Mouse (Mus musculus) C2C12 (cell line): ENCODE measurements at regions not wholly inside any gene's neighbourhood (a gene's known extent, or its start where the extent isn't known, plus 50 kb on each side); places are given as distances from the start of the nearest gene placed in this dataset.

ENCODE experiments used
- H3K27me3 ChIP-seq: one replicate; pipeline ENCODE4 v1.6.1; 2011; ENCODE audit not compliant: control insufficient read depth, insufficient read depth, insufficient read length
- H3K36me3 ChIP-seq: one replicate; pipeline ENCODE4 v1.6.1; 2011; ENCODE audit not compliant: control insufficient read depth, insufficient read depth
- H3K4me3 ChIP-seq: one replicate; pipeline ENCODE4 v1.5.1; 2011; ENCODE audit warnings: mild to moderate bottlenecking, control low read depth; ENCODE audit not compliant: poor library complexity, insufficient read depth, severe bottlenecking
- H3K79me2 ChIP-seq: one replicate; pipeline ENCODE4 v1.6.1; 2011; ENCODE audit not compliant: control insufficient read depth, insufficient read depth
- H3K79me3 ChIP-seq: one replicate; pipeline ENCODE4 v1.6.1; 2011; ENCODE audit warnings: low read depth, control low read depth
- H3ac ChIP-seq: one replicate; pipeline ENCODE3; 2011; ENCODE audit warnings: low read depth; ENCODE audit not compliant: control insufficient read depth, insufficient read length
- CEBPB ChIP-seq: IDR thresholded peaks from one replicate; pipeline ENCODE4 v1.6.1; 2011; ENCODE audit warnings: low read depth, mild to moderate bottlenecking, control low read depth, moderate library complexity
- CTCF ChIP-seq: IDR thresholded peaks from one replicate; pipeline ENCODE4 v1.5.1; 2011; ENCODE audit not compliant: control insufficient read depth, insufficient read depth, insufficient read length
- FOSL1 ChIP-seq: IDR thresholded peaks from one replicate; pipeline ENCODE4 v1.8.0; 2011; ENCODE audit warnings: mild to moderate bottlenecking, low read length; ENCODE audit not compliant: poor library complexity, insufficient read depth, severe bottlenecking
- MAX ChIP-seq: IDR thresholded peaks from one replicate; pipeline ENCODE4 v1.6.1; 2011; ENCODE audit warnings: mild to moderate bottlenecking, control low read depth
- MYOD1 ChIP-seq: IDR thresholded peaks from one replicate; pipeline ENCODE4 v1.6.1; 2011; ENCODE audit warnings: low read depth; ENCODE audit not compliant: control insufficient read depth, insufficient read length
- MYOG ChIP-seq: IDR thresholded peaks from one replicate; pipeline ENCODE4 v1.6.1; 2011; ENCODE audit not compliant: control insufficient read depth, insufficient read length; ENCODE audit errors: extremely low read depth
- USF1 ChIP-seq: IDR thresholded peaks from one replicate; pipeline ENCODE4 v1.6.1; 2011; ENCODE audit warnings: low read depth, mild to moderate bottlenecking, control low read depth, moderate library complexity

- Histone ChIP-seq H3K36me3 (no peaks in the 10 kb centered on the region), H3K79me2 (no peaks in the 10 kb centered on the region), H3ac (no peak overlapping the region), H3K4me3 (no peak overlapping the region), H3K79me3 (no peaks in the 10 kb centered on the region), H3K27me3 (no peaks in the 10 kb centered on the region)
- no peak for TF ChIP-seq MYOD1
- no peak for TF ChIP-seq MAX
- no peak for TF ChIP-seq USF1
- no peak for TF ChIP-seq CEBPB
- TF ChIP-seq FOSL1, result no peak
- TF ChIP-seq CTCF, result no peak
- TF ChIP-seq MYOG, result no peak
Observed at GRCm38 (mm10) chr16:74506173-74506709, 94.6 kb upstream of the Robo2 start.

GRCm38 (mm10) chr16:74504426-74504825 is 92.8 kb upstream of the Robo2 start:
- Histone ChIP-seq H3K79me2 (no peaks in the 10 kb centered on the region), H3K36me3 (no peaks in the 10 kb centered on the region), H3K27me3 (no peaks in the 10 kb centered on the region), H3K4me3 (no peak overlapping the region), H3K79me3 (no peaks in the 10 kb centered on the region), H3ac (no peak overlapping the region)
- TF ChIP-seq CEBPB, result no peak
- TF ChIP-seq FOSL1, result no peak
- no peak for TF ChIP-seq CTCF
- no peak for TF ChIP-seq MYOD1
- TF ChIP-seq MYOG, result no peak
- TF ChIP-seq USF1, result no peak
- no peak for TF ChIP-seq MAX

- Histone ChIP-seq H3K27me3 (no peaks in the 10 kb centered on the region), H3K79me3 (no peaks in the 10 kb centered on the region), H3K4me3 (no peak overlapping the region), H3ac (no peak overlapping the region), H3K36me3 (no peaks in the 10 kb centered on the region), H3K79me2 (no peaks in the 10 kb centered on the region)
- no peak for TF ChIP-seq MYOG
- TF ChIP-seq MYOD1, result no peak
Observed at GRCm38 (mm10) chr16:74500687-74501086, 89.1 kb upstream of the Robo2 start.

GRCm38 (mm10) chr16:74467745-74468420 is 56.3 kb upstream of the Robo2 start:
- Histone ChIP-seq H3K27me3 (no peaks in the 10 kb centered on the region), H3K79me3 (no peaks in the 10 kb centered on the region), H3K36me3 (no peaks in the 10 kb centered on the region), H3ac (no peak overlapping the region), H3K4me3 (no peak overlapping the region), H3K79me2 (no peaks in the 10 kb centered on the region)
- TF ChIP-seq FOSL1, result no peak
- no peak for TF ChIP-seq CTCF
- TF ChIP-seq USF1, result no peak
- TF ChIP-seq MYOG, result no peak
- no peak for TF ChIP-seq MAX
- TF ChIP-seq CEBPB, result no peak
- no peak for TF ChIP-seq MYOD1

- Histone ChIP-seq H3K27me3 (no peaks in the 10 kb centered on the region), H3K36me3 (no peaks in the 10 kb centered on the region), H3ac (no peak overlapping the region), H3K79me3 (no peaks in the 10 kb centered on the region), H3K79me2 (no peaks in the 10 kb centered on the region), H3K4me3 (no peak overlapping the region)
- no peak for TF ChIP-seq USF1
- TF ChIP-seq CTCF, result no peak
- TF ChIP-seq CEBPB, result no peak
- TF ChIP-seq MYOG, result no peak
- TF ChIP-seq MAX, result no peak
Observed at GRCm38 (mm10) chr16:74467159-74467558, 55.5 kb upstream of the Robo2 start.

GRCm38 (mm10) chr16:74464835-74465234 is 53.2 kb upstream of the Robo2 start:
- TF ChIP-seq CEBPB, result no peak
- no peak for TF ChIP-seq FOSL1
- no peak for TF ChIP-seq MYOD1
- TF ChIP-seq MAX, result no peak
- no peak for TF ChIP-seq MYOG
- no peak for TF ChIP-seq CTCF
- no peak for TF ChIP-seq USF1
- Histone ChIP-seq H3K79me3 (no peaks in the 10 kb centered on the region), H3K36me3 (no peaks in the 10 kb centered on the region), H3K27me3 (no peaks in the 10 kb centered on the region), H3ac (no peak overlapping the region), H3K79me2 (no peaks in the 10 kb centered on the region), H3K4me3 (no peak overlapping the region)
